Mouse (Mus musculus) lung, adult 2 months (tissue): ENCODE measurements at regions not wholly inside any gene's neighbourhood (a gene's known extent, or its start where the extent isn't known, plus 50 kb on each side); places are given as distances from the start of the nearest gene placed in this dataset.

Experiments
- CTCF ChIP-seq: fragments of 200-500 bp; IDR thresholded peaks from 2 replicates; pipeline ENCODE4 v1.5.1; 2011; ENCODE audit warnings: mild to moderate bottlenecking, low read length, control low read depth; ENCODE audit not compliant: insufficient read depth
- POLR2A ChIP-seq: fragments of 200-500 bp; IDR thresholded peaks from 2 replicates; pipeline ENCODE4 v1.6.1; 2011; ENCODE audit warnings: low read depth, mild to moderate bottlenecking, control low read depth, low read length, borderline replicate concordance; ENCODE audit errors: extremely low read depth

GRCm38 (mm10) chr2:128309541-128310030 is 183.7 kb downstream of the Bcl2l11 start:
- TF ChIP-seq POLR2A (no peak), CTCF (no peak)
